Comparison of ENCODE assay signal across 18 mouse cellular contexts in the genomic region with DNA sequence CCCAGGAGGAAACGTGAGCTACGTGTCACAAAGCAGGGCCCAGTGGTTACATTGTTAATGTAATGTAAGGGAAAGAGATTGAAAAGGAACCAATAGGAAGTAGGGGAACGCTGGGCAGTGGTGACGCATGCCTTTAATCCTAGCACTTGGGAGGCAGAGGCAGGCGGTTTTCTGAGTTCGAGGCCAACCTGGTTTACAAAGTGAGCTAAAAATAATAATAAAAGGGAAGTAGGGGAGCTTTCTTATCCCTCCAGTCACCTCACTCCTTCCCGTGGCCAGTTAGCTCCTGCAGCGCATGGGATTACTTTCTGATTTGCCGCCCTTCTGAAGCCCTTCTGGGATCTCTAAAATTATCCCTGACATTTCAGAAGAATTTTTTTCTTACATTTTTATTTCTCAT.
"Had no signal": no experiment of that assay in that cellular context is flagged by ENCODE, and none has a peak within 500 bp of the region (broad histone marks: within the 10 kb centered on the region; RNA-seq: fewer than 3 reads in every experiment).

No protein-coding gene starts in this region.

- H3K27me3 ChIP-seq: lung, embryonic 15.5 days; midbrain, embryonic 12.5 days; neural tube, embryonic 13.5 days; neural tube, embryonic 15.5 days had no signal

- H3K9ac ChIP-seq: liver, postnatal 0 days; lung, embryonic 15.5 days; midbrain, embryonic 12.5 days; neural tube, embryonic 13.5 days; neural tube, embryonic 15.5 days had no signal

- H3K36me3 ChIP-seq: lung, embryonic 15.5 days; midbrain, embryonic 10.5 days; midbrain, embryonic 12.5 days; neural tube, embryonic 13.5 days; neural tube, embryonic 15.5 days had no signal

- H3K27ac ChIP-seq: lung, embryonic 15.5 days; midbrain, embryonic 10.5 days; midbrain, embryonic 12.5 days; neural tube, embryonic 13.5 days; neural tube, embryonic 15.5 days had no signal

- H3K4me3 ChIP-seq: lung, embryonic 15.5 days; midbrain, embryonic 10.5 days; midbrain, embryonic 12.5 days; myocyte; neural tube, embryonic 13.5 days; neural tube, embryonic 15.5 days had no signal

- H3K4me1 ChIP-seq: lung, embryonic 15.5 days had no signal

- DNase-seq: liver, postnatal 0 days; lung, adult 2 months; lung, postnatal 4 days; midbrain, embryonic 14.5 days; retina, postnatal 1 day; right cerebral cortex, adult 18-20 months; right cerebral cortex, postnatal 25 days; right cerebral cortex, postnatal 4 days; spleen, adult 18-20 months; thymus, adult 18-20 months; thymus, postnatal 14 days; thymus, postnatal 36 days had no signal

- H3K9me3 ChIP-seq: lung, embryonic 15.5 days; midbrain, embryonic 10.5 days; midbrain, embryonic 12.5 days; neural tube, embryonic 13.5 days; neural tube, embryonic 15.5 days had no signal
